19 mouse cellular contexts compared by ENCODE assay signal in genomic region chr19:33078681-33079360, GRCm38 (mm10).
A peak's percentile ranks its signal among the peaks of the same experiment; 100 is the strongest.
DNase-seq lines count a peak whose midpoint lies in the region; TF ChIP-seq lines count a peak whose summit lies in the region.
"Had no signal": no experiment of that assay in that cellular context is flagged by ENCODE, and none has a peak within 500 bp of the region (broad histone marks: within the 10 kb centered on the region; RNA-seq: fewer than 3 reads in every experiment).

No protein-coding gene starts in this region.

- no peaks in the 10 kb centered on the region for H3K27me3 ChIP-seq in liver, adult 2 months (ENCODE audit: control insufficient read depth, insufficient read depth, low read length)
- H3K27me3 ChIP-seq: forebrain, embryonic 13.5 days; hindbrain, embryonic 15.5 days; Patski had no signal

- no peak for TF ChIP-seq CTCF in gastrocnemius, adult 2 months (IDR thresholded peaks at IDR 0.05)
- no peak for TF ChIP-seq CTCF in liver, adult 2 months (IDR thresholded peaks at IDR 0.05; ENCODE audit: low read depth, low read length)

- no peak for DNase-seq in gastrocnemius, adult 2 months
- DNase-seq in gastrocnemius, adult 18-20 months (ENCODE audit: low spot score): no peak
- DNase-seq in heart, adult 9 months (ENCODE audit: low spot score in 2 of 2): peak; percentile 39 to 44
- no peak for DNase-seq in heart, postnatal 4 days
- DNase-seq in liver, adult 2 months (ENCODE audit: extremely low read depth, low read depth, low spot score): peak; percentile 96
- no peak for DNase-seq in liver
- no peak for DNase-seq in embryo, embryonic 10.5 days (ENCODE audit: low spot score)
- DNase-seq: adrenal gland, postnatal 14 days; cerebellum, adult 11-12 months; cerebellum, adult 9-11 months; cerebellum, postnatal 36 days; forebrain, postnatal 0 days; gastrocnemius, postnatal 36 days; heart, postnatal 14 days; kidney, adult 18-20 months had no signal

- H3K79me2 ChIP-seq in liver, adult 2 months (ENCODE audit: control insufficient read depth, insufficient read depth, low read length): no peaks in the 10 kb centered on the region

- 4% methylated on average over 4 of the region's 4 CpGs for WGBS in liver, adult 2 months

- H3K9ac ChIP-seq in liver, adult 2 months (ENCODE audit: low read depth, low read length): no peak overlapping the region
- H3K9ac ChIP-seq: forebrain, embryonic 13.5 days; forebrain, postnatal 0 days; hindbrain, embryonic 15.5 days had no signal

- peaks cover 6% of the 10 kb centered on the region for H3K4me1 ChIP-seq in liver, adult 2 months (ENCODE audit: control insufficient read depth, insufficient read depth, low read length)
- H3K4me1 ChIP-seq: forebrain, embryonic 13.5 days; hindbrain, embryonic 15.5 days had no signal

- TF ChIP-seq POLR2A in liver, adult 2 months (IDR thresholded peaks at IDR 0.05; ENCODE audit: extremely low read depth, insufficient read depth, low read length): no peak

- intact Hi-C loops in gastrocnemius, adult 2 months (cut with DNase I): loop anchor here (10.0 kb wide), 1 partner anchor 324 kb away; the partner anchor contains the start of gene Pten

- H3K36me3 ChIP-seq in liver, adult 2 months (ENCODE audit: control insufficient read depth, insufficient read depth, low read length): no peaks in the 10 kb centered on the region
- H3K36me3 ChIP-seq: embryonic facial prominence, embryonic 10.5 days; hindbrain, embryonic 15.5 days had no signal

- H3K27ac ChIP-seq in gastrocnemius, adult 2 months: peak overlapping the region; percentile 74
- peak overlapping the region; percentile 69 for H3K27ac ChIP-seq in liver, adult 2 months (replicated peaks; ENCODE audit: insufficient read depth, low read depth, low read length)
- H3K27ac ChIP-seq: embryonic facial prominence, embryonic 10.5 days; forebrain, embryonic 13.5 days; hindbrain, embryonic 15.5 days had no signal

- H3K4me3 ChIP-seq in gastrocnemius, adult 2 months: no peak overlapping the region
- H3K4me3 ChIP-seq in liver, adult 2 months (ENCODE audit: insufficient read depth, low read depth, low read length): peak overlapping the region; percentile 5; the same call in 1 of the 2 replicates
- H3K4me3 ChIP-seq: embryonic facial prominence, embryonic 10.5 days; forebrain, embryonic 13.5 days; hindbrain, embryonic 15.5 days had no signal

Comparison
In these comparisons a context has a peak if more than half of its experiments do, and no peak if none do; other contexts are left out.
1. DNase-seq: peak in heart, adult 9 months (2 of 2) and liver, adult 2 months (single experiment); none in gastrocnemius, adult 2 months (single experiment), gastrocnemius, adult 18-20 months (single experiment), heart, postnatal 4 days (single experiment), liver (single experiment) and embryo, embryonic 10.5 days (single experiment).